ENCODE assay signal across 8 mouse cellular contexts in the genomic region with DNA sequence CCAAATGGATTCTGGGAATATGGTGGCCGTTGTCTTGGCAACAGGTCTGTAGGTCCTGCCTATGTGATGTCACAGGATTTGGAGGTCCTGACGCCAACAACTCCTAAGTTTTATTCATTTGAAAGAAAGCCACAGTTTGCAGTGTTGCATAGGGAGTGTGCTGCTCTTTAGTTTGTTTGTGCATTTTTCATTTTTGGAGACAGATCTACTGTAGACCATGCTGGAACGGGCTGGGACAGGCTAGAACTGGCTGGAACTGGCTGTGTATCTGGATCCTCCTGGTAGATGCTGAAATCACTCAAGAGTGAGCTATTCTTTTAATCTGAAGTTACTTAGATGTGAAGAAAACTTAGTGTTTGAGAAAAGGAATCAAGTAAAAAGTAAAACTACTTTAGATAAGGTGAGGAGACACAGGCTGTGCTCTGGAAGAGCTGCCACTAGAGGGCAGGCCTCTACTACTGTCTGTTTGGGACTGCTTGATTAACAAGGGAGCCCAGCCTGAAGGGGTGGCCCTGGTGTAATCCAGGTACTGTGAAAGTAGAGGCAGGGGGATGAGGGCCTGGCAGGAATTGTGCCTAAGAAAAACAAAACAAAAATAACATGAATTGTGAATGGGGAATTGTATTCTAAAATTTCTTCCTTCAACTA. TPM values are rescaled to one million over a fixed set of nuclear protein-coding genes. Genes with fewer than 3 reads are reported as not detected.
A peak's percentile ranks its signal among the peaks of the same experiment; 100 is the strongest.
DNase-seq lines count a peak whose midpoint lies in the region; ATAC-seq and TF ChIP-seq lines count a peak whose summit lies in the region.

No protein-coding gene starts in this region.

- no peaks in the 10 kb centered on the region for H3K27me3 ChIP-seq in Patski

- CTCF ChIA-PET in Patski (lab: Charles Lee) = interaction anchor here (0.7 to 2.0 kb wide), 6 partner anchors 9 to 21 kb away, joined by 3 to 8 read pairs (median 6); no protein-coding TSS in a partner anchor

- peak; percentile 13 for DNase-seq in cerebellum, adult 11 months
- no peak for DNase-seq in cerebellum, adult 11-12 months
- DNase-seq in Patski (ENCODE audit: low read depth, low spot score) = no peak
- DNase-seq in embryo, embryonic 10 days (ENCODE audit: low spot score) = peak; percentile 79
- peak; percentile 47 for DNase-seq in heart, postnatal 4 days
- DNase-seq in layer of hippocampus, adult 2 months (ENCODE audit: low spot score in 2 of 2) = peak; percentile 13 to 61
- DNase-seq in lung, postnatal 25 days (ENCODE audit: low spot score) = peak; percentile 23
- peak; percentile 36 for DNase-seq in right cerebral cortex, postnatal 25 days

- peak; percentile 94 for TF ChIP-seq CTCF in Patski (IDR thresholded peaks at IDR 0.05)
- TF ChIP-seq CTCF in layer of hippocampus, adult 2 months (conservative IDR thresholded peaks at IDR 0.05) = peak; percentile 96

- no peak overlapping the region for H3K27ac ChIP-seq in layer of hippocampus, adult 2 months

- peak; percentile 79 for ATAC-seq in Patski

- H3K4me3 ChIP-seq in layer of hippocampus, adult 2 months = no peak overlapping the region

- POLR2A ChIA-PET in Patski (lab: Charles Lee) = no interaction called here

- in situ Hi-C loops in Patski (cut with MboI; ENCODE audit: low pct_unique_long_range_greater_than_20kb) = no loop called here

RNA-seq across cellular contexts. Expression of a gene that starts 43.0 kb away (rescaled TPM):
- polyA plus RNA-seq in Patski (2021) = 12.8 TPM
- total RNA-seq in heart, postnatal 4 days (2021) = 10 to 100 TPM; 14.0 to 15.9 TPM
- 10 to 100 TPM; 21.0 to 26.6 TPM for total RNA-seq in layer of hippocampus, adult 2 months (2021)

RNA-seq across cellular contexts. Expression of a gene that starts 49.0 kb away (rescaled TPM):
- 59.1 TPM for polyA plus RNA-seq in Patski (2021)
- total RNA-seq in heart, postnatal 4 days (2021) = 10 to 100 TPM; 44.7 to 46.9 TPM
- 10 to 100 TPM; 34.3 to 34.5 TPM for total RNA-seq in layer of hippocampus, adult 2 months (2021)

Comparison
In these comparisons a context has a peak if more than half of its experiments do, and no peak if none do; other contexts are left out.
1. DNase-seq: peak in cerebellum, adult 11 months (single experiment), embryo, embryonic 10 days (single experiment), heart, postnatal 4 days (single experiment), layer of hippocampus, adult 2 months (2 of 2), lung, postnatal 25 days (single experiment) and right cerebral cortex, postnatal 25 days (single experiment); none in cerebellum, adult 11-12 months (single experiment) and Patski (single experiment).